Mouse (Mus musculus) midbrain, embryonic 15.5 days (tissue): ENCODE results near the gene Evi2b. TPM values are rescaled to one million over a fixed set of nuclear protein-coding genes. Genes with fewer than 3 reads are reported as not detected.

Experiments
- ATAC-seq: fragments of 200-750 bp; cut with Nextera tagmentation; replicated peaks from 2 replicates; pipeline ENCODE4 v1.8.0; 2017; ENCODE audit warnings: moderate TSS enrichment
- H3K27ac ChIP-seq: fragments of 300-500 bp; sonication (generic); 2 replicates; pipeline ENCODE4 v1.5.1; 2015; ENCODE audit warnings: mild to moderate bottlenecking, inconsistent platforms
- H3K27me3 ChIP-seq: fragments of 300-500 bp; sonication (generic); replicated peaks from 2 replicates; pipeline ENCODE4 v1.6.1; 2015; ENCODE audit warnings: inconsistent platforms
- H3K36me3 ChIP-seq: fragments of 300-500 bp; sonication (generic); replicated peaks from 2 replicates; pipeline ENCODE4 v1.6.1; 2015; ENCODE audit warnings: inconsistent platforms
- H3K4me1 ChIP-seq: fragments of 300-500 bp; sonication (generic); 2 replicates; pipeline ENCODE4 v1.6.1; 2015; ENCODE audit warnings: inconsistent platforms
- H3K4me2 ChIP-seq: fragments of 300-500 bp; sonication (generic); 2 replicates; pipeline ENCODE4 v1.6.1; 2015; ENCODE audit warnings: inconsistent platforms, mild to moderate bottlenecking, moderate library complexity
- H3K4me3 ChIP-seq: fragments of 300-500 bp; sonication (generic); 2 replicates; pipeline ENCODE4 v1.5.1; 2015; ENCODE audit warnings: mild to moderate bottlenecking, inconsistent platforms
- H3K9ac ChIP-seq: fragments of 300-500 bp; sonication (generic); 2 replicates; pipeline ENCODE4 v1.6.1; 2015; ENCODE audit warnings: mild to moderate bottlenecking, inconsistent platforms
- H3K9me3 ChIP-seq: fragments of 300-500 bp; sonication (generic); 2 replicates; pipeline ENCODE4 v1.6.1; 2016; ENCODE audit warnings: inconsistent platforms
- WGBS: fragments of 180-500 bp; shearing (Covaris S2); methylation state at CpG from one replicate; pipeline ENCODE4 v1.1.7; 2015; ENCODE audit warnings: mixed read lengths; 5-methylcytosine and 5-hydroxymethylcytosine counted together
- polyA plus RNA-seq: library from polyadenylated mRNA; unstranded; fragments of >200 nt; fragmentation: Nextera tagmentation; extraction: Ambion mirVana; gene quantifications from 2 replicates; pipeline ENCODE4 v1.2.1, GENCODE M21; 2015

The Evi2b gene
- polyA plus RNA-seq, 1 experiment from 2014 or later, result not detected

DNA sequence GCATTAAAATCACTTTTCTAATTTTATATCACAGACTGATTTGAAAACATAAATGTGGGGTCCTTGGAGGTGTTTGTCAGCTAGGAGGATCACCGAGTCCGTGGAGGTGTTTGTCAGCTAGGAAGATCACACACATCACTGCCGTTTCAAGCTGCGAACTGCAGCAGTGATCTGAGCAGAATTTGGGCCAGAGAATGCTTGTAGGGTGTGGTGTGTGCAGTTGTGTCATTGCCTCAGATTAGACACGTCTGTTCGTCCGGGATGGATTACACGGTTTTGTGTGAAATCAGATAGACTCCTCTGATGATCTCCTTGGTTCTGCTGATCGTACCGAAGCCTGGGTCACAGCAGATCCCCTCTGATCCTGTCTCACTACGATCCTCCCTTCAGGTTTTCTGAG, 7.2 kb upstream of the Evi2b start:
- H3K4me2 ChIP-seq, result no peak overlapping the region
- WGBS, result 77% methylated on average over 11 of the region's 11 CpGs
- H3K4me1 ChIP-seq, result no peaks in the 10 kb centered on the region
- ATAC-seq, result no peak
- H3K27ac ChIP-seq, result no peak overlapping the region
- H3K27me3 ChIP-seq, result no peaks in the 10 kb centered on the region
- H3K36me3 ChIP-seq, result no peaks in the 10 kb centered on the region
- no peak overlapping the region for H3K9ac ChIP-seq
- no peaks in the 10 kb centered on the region for H3K9me3 ChIP-seq
- H3K4me3 ChIP-seq, result no peak overlapping the region

DNA sequence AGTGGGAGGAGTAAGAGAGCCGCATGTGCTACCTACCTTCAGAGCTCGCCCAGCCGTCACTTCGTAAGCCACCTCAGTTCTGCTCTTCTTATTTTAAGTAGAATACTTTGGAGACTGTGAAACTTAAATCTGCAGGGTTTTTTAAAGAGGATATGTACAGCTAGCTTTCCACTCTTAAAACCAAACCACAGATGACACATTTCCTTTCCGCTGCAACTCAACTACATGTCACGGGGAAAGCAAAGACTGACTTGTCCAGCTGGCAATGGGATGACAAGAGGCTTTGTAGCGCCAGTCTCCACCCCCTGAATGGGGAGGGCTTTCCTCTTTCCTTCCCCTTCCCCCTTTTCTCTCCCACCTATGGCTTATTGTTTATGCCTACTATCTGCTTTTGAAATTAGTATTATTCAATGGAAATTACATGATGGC, 6.8 kb upstream of the Evi2b start, which contains the start of the genes Evi2 and Evi2a:
Evi2 (minus strand) TSS at position 257 of the 429 bp plus-strand sequence.
Evi2a (minus strand) TSS at position 277 of the 429 bp plus-strand sequence.
- Histone ChIP-seq H3K27me3 (no peaks in the 10 kb centered on the region), H3K4me3 (no peak within 1 kb of the TSS), H3K36me3 (no peaks in the 10 kb centered on the region), H3K9ac (no peak within 1 kb of the TSS), H3K27ac (no peak within 1 kb of the TSS), H3K4me2 (no peak within 1 kb of the TSS), H3K4me1 (no peaks in the 10 kb centered on the region), H3K9me3 (no peaks in the 10 kb centered on the region)
- 85% methylated on average over 7 of the region's 7 CpGs for WGBS
- ATAC-seq, result no peak

DNA sequence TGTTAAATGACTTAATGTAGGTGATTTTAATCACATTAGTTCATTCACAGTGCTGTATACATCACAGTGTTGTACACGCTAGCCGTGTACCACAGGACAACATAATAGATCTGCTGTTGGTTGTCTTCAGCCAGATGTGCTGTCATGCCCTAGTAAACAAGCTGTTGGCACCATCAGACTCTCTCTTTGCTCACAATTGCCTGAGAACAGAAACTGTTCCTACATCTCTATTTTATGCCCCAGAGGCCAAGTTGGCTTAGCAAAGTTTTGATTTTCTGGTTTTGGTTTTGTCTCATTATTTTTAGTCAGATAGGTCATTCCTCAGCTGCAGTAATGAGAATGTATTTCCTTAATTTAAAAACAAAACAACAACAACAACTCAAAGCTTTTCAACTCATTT, 6.2 kb upstream of the Evi2b start:
- Histone ChIP-seq H3K9ac (no peak overlapping the region), H3K4me2 (no peak overlapping the region), H3K4me1 (no peaks in the 10 kb centered on the region), H3K27ac (no peak overlapping the region), H3K4me3 (no peak overlapping the region), H3K36me3 (no peaks in the 10 kb centered on the region), H3K9me3 (no peaks in the 10 kb centered on the region), H3K27me3 (no peaks in the 10 kb centered on the region)
- 88% methylated on average over 2 of the region's 2 CpGs for WGBS
- no peak for ATAC-seq

DNA sequence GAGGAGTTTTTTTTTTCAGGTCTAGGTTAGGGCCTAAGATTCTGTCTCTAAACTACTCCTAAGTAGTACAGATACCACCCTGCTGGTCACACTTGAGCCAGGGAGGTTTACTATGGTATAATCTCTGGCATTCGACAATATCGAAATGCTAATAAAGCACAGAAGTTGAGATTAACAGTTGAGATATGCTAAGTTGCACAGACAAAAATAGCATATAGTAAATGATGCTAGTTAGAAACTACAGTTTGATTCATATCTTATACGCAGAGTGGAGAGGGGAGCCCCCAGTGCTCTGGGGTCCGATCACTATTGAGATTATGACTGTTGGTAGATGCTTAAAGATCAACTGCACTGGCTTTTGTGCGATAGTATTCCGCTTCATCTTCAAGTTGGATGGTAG, 5.7 kb upstream of the Evi2b start:
- H3K9me3 ChIP-seq, result no peaks in the 10 kb centered on the region
- no peak for ATAC-seq
- WGBS, result 96% methylated on average over 6 of the region's 6 CpGs
- H3K9ac ChIP-seq, result no peak overlapping the region
- H3K27ac ChIP-seq, result no peak overlapping the region
- H3K4me1 ChIP-seq, result no peaks in the 10 kb centered on the region
- no peaks in the 10 kb centered on the region for H3K36me3 ChIP-seq
- H3K4me3 ChIP-seq, result no peak overlapping the region
- no peak overlapping the region for H3K4me2 ChIP-seq
- no peaks in the 10 kb centered on the region for H3K27me3 ChIP-seq

DNA sequence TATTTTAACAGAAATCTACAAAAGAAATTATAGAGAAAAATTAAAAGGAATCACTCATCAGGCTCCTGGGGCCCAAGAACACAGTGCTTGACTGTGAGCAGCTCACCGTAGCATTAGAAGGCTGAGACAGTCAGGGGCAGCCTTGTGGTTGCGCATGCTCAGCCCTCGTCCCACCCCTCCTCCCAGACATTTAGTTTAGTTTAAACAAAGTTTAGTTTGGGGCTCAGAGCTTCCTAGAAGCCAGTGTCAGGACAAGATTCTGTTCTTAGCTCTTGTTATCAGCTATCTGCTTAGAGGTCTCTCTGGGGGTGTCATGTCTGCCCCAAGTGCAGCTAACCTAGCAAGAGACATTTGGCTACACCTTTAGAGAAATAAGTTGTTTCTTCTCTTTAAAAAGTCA, 5.0 kb upstream of the Evi2b start:
- ATAC-seq, result no peak
- H3K36me3 ChIP-seq, result no peaks in the 10 kb centered on the region
- no peak overlapping the region for H3K9ac ChIP-seq
- no peaks in the 10 kb centered on the region for H3K27me3 ChIP-seq
- no peak overlapping the region for H3K4me2 ChIP-seq
- H3K9me3 ChIP-seq, result no peaks in the 10 kb centered on the region
- no peaks in the 10 kb centered on the region for H3K4me1 ChIP-seq
- no peak overlapping the region for H3K4me3 ChIP-seq
- no peak overlapping the region for H3K27ac ChIP-seq
- WGBS, result 95% methylated on average over 3 of the region's 3 CpGs

DNA sequence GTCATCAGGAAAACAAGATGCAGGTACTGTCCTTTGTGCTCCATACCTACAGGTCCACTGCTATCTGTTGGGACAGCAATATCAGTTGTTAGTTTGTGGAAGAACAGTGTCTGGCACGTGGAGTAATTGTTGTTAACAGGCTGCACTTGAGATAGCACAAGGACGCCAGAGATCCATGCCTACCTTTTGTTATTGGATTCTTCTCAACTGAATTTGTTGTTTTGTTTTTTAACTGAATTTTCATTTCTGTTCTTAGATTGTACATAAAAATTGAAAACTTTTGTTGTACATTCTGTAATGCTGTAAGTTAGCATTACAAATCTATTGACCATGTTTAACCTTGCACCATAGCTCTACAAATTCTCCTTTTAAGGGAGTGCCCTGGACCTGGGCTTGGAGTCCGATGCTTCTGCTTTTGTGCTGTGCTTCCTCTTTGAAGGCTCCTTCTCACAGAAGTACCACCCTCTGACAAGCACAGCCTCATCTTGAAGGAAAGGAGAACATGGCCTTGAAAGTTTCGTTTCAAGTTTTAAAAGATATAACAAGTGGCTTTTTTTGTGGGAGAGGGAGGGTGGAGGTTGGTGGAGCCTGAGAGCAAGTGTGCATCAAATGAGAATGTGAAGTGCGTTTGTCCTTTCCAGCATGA, 4.3 kb upstream of the Evi2b start:
- no peaks in the 10 kb centered on the region for H3K27me3 ChIP-seq
- ATAC-seq, result no peak
- WGBS, result 89% methylated on average over 5 of the region's 5 CpGs
- no peaks in the 10 kb centered on the region for H3K9me3 ChIP-seq
- no peaks in the 10 kb centered on the region for H3K36me3 ChIP-seq
- no peak overlapping the region for H3K27ac ChIP-seq
- no peaks in the 10 kb centered on the region for H3K4me1 ChIP-seq
- H3K4me2 ChIP-seq, result no peak overlapping the region
- no peak overlapping the region for H3K4me3 ChIP-seq
- H3K9ac ChIP-seq, result no peak overlapping the region

DNA sequence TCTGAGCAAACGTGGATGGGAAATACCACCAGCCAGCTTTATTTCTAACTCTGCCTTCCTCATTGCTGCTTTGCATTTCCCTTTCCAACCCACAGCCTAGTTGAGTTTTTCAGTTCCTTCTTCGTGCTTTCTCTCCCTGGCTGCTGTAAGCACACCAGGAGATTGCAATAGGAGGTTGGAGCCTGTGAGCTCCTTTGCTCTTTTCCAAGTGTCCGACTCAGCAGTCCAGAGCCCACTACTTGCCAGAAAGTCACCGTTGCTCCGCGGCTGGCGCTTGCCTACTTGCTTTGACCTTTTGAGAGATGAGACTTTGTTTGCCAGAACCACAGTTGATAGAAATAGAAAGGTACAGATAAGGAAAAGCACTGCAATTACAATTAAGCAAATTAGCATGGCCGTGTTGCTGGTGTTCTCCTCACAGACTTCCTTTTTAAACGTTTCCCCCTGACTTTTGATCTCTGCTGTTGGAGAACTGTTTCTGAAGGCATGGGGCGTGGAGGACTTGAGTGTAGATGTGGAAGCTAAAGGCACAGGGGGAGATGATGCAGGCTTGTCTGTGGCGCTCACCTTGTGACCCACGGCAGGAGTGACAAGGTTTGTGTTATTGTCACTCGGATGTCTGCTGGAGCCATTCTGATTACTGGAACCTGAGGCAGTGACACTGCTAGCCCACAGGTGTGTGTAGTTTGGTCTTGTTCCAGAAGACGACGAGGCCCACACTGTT, 3.6 kb upstream of the Evi2b start:
- Histone ChIP-seq H3K27me3 (no peaks in the 10 kb centered on the region), H3K36me3 (no peaks in the 10 kb centered on the region), H3K9me3 (no peaks in the 10 kb centered on the region), H3K27ac (no peak overlapping the region), H3K9ac (no peak overlapping the region), H3K4me2 (no peak overlapping the region), H3K4me3 (no peak overlapping the region), H3K4me1 (no peaks in the 10 kb centered on the region)
- ATAC-seq, result no peak
- 86% methylated on average over 15 of the region's 15 CpGs for WGBS

DNA sequence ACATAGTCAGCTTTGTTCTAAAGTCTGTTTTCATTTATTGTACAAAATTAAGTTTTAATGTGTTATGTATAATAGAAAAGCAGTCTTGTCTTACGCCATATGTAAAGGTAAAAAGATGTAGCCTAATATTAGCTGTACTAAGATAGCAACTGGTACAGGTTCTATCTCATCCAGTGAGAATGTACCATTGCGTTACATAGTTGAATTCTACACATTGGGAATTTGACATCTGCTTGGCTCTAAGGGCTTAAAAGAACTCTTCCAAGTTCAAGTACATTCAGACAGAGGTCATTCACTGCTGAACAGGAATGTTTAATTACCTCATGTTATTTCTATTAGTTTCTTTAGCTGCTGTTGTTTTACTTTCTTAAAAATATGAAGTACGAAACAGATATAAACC, 3.0 kb upstream of the Evi2b start:
- no peak overlapping the region for H3K9ac ChIP-seq
- ATAC-seq, result no peak
- H3K4me1 ChIP-seq, result no peaks in the 10 kb centered on the region
- no peak overlapping the region for H3K4me3 ChIP-seq
- H3K4me2 ChIP-seq, result no peak overlapping the region
- no peak overlapping the region for H3K27ac ChIP-seq
- no peaks in the 10 kb centered on the region for H3K9me3 ChIP-seq
- 93% methylated on average over 3 of the region's 3 CpGs for WGBS
- no peaks in the 10 kb centered on the region for H3K27me3 ChIP-seq
- H3K36me3 ChIP-seq, result no peaks in the 10 kb centered on the region

DNA sequence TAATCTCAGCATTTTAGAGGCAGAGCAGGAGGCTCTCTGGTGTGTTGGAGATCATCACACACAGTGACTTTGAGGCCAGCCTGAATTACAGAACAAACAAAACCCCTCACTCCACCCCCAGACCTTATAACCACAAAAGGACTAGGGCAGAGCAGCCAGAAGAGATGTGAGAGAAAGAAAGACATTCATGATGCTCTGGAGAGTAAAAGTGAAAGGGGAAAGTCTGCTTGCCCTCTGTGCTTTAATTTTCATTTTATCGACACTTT, 681 bp upstream of the Evi2b start:
- Histone ChIP-seq H3K4me3 (no peak overlapping the region), H3K27me3 (no peaks in the 10 kb centered on the region), H3K4me1 (no peaks in the 10 kb centered on the region), H3K36me3 (no peaks in the 10 kb centered on the region), H3K9me3 (no peaks in the 10 kb centered on the region), H3K4me2 (no peak overlapping the region), H3K9ac (no peak overlapping the region), H3K27ac (no peak overlapping the region)
- WGBS, result 92% methylated on average over 1 of the region's 1 CpGs
- ATAC-seq, result no peak

DNA sequence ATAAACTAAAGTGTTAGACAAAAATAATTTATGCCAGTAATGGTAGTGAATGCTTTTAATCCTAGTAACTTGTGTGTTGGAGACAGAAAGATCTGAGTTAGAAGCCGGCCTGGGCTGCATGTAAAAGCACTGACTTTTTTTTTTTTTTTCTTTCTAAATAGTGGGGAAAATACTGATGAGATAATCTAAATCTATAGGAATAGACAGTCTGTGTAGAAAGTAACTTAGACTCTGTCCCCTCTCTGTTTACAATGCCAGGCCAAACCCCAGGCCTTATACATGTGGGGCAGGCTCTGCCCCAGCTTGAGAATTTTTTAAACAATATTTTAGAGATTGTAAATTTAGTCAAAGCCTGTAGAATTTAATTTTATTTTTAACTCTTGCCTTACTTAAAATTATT, 618 bp downstream of the Evi2b start:
- Histone ChIP-seq H3K9me3 (no peaks in the 10 kb centered on the region), H3K4me1 (no peaks in the 10 kb centered on the region), H3K27ac (no peak overlapping the region), H3K27me3 (no peaks in the 10 kb centered on the region), H3K4me2 (no peak overlapping the region), H3K4me3 (no peak overlapping the region), H3K9ac (no peak overlapping the region), H3K36me3 (no peaks in the 10 kb centered on the region)
- ATAC-seq, result no peak
- 83% methylated on average over 1 of the region's 1 CpGs for WGBS

DNA sequence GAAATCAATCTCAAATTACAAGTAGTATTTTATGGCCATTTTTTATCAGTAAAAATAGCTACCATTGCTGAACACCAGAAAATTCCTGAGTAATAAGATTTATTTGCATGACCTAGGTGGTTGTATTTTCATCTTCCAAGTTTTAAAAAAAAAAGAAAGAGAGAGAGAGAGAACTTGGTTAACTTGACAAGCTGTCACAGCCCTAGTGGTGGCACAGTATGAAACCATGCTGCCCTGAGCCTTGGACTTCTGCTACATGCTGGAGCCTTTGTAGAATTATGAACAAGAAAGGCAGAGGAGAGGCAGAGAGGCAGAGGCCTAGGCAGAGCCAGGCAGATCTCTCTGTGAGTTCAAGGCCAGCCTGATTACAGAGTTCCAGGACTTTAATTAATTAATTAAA, 1.6 kb downstream of the Evi2b start:
- Histone ChIP-seq H3K9me3 (no peaks in the 10 kb centered on the region), H3K4me1 (no peaks in the 10 kb centered on the region), H3K27ac (no peak overlapping the region), H3K4me3 (no peak overlapping the region), H3K9ac (no peak overlapping the region), H3K4me2 (no peak overlapping the region), H3K36me3 (no peaks in the 10 kb centered on the region), H3K27me3 (no peaks in the 10 kb centered on the region)
- no peak for ATAC-seq

DNA sequence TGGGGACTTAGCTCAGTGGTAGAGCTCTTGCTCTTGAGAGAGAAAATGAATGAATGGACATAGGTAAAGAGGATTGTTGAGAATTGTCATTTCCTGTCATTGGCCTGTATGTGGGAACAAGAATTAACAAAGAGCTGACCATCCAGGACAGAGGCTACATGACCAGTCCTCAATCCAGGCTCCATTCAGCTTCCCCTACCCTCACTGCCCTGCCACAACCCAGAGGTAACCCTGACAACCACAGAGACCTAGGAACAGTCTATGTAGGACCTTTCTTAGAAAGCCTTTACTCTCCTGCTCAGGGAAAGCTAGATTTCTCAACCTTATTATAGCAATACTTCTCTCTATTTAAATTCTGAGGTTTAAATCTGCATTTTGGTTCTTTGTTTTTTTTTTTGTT, 2.8 kb downstream of the Evi2b start:
- no peak for ATAC-seq
- no peaks in the 10 kb centered on the region for H3K4me1 ChIP-seq
- H3K27me3 ChIP-seq, result no peaks in the 10 kb centered on the region
- no peak overlapping the region for H3K4me3 ChIP-seq
- no peak overlapping the region for H3K9ac ChIP-seq
- no peak overlapping the region for H3K4me2 ChIP-seq
- H3K36me3 ChIP-seq, result no peaks in the 10 kb centered on the region
- no peaks in the 10 kb centered on the region for H3K9me3 ChIP-seq
- H3K27ac ChIP-seq, result no peak overlapping the region

DNA sequence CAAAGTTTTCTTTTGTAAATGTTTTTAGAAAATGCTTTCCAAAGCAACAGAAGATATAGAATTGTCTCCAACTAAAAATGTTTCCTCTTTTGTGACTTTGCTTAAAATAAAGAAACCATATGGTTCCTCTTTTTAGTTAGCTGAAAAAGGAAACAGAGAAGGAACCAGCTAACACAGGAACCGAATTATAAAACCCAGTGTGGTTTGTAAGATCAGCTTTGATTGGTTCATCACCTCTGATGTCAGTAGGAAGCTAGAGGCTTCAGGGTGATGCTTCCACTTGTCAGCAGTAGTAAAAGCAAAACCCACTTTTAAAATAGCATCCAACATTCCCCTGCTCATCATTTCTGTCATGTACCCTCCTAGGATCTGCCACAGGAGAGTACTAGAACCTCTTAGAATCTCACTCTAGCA, 3.7 kb downstream of the Evi2b start:
- no peaks in the 10 kb centered on the region for H3K9me3 ChIP-seq
- H3K9ac ChIP-seq, result no peak overlapping the region
- H3K27ac ChIP-seq, result no peak overlapping the region
- no peaks in the 10 kb centered on the region for H3K27me3 ChIP-seq
- 86% methylated on average over 1 of the region's 1 CpGs for whole genome bisulfite sequencing
- H3K4me1 ChIP-seq, result no peaks in the 10 kb centered on the region
- H3K36me3 ChIP-seq, result no peaks in the 10 kb centered on the region
- no peak overlapping the region for H3K4me3 ChIP-seq
- no peak overlapping the region for H3K4me2 ChIP-seq
- no peak for ATAC-seq
